Mouse (Mus musculus): ENCODE results near the gene Pced1b.

DNA sequence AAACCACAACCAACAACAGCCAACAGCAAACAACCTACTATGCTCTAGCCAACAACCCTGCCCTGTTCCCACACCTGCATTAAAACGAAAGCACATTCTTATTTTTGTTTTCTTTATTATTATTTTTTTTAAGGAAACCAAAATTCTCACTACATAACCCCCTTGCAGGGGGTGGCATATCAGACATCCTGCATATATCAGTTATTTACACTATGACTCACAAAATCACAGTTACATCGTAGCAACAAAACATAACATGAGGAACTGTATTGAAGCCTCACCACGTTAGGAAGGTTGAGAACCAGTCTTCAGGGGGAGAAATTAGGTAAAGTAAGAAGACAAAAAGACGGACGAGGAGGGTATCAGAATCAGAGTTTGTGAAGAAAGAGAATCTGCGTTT is 159.2 kb downstream of the Pced1b start:
- TF ChIP-seq POLR2A (IDR thresholded peaks at IDR 0.05; ENCODE audit: insufficient read depth, low read length) (no peak), CTCF (IDR thresholded peaks at IDR 0.05; ENCODE audit: low read depth, low read length) (no peak), EP300 (IDR thresholded peaks at IDR 0.05; ENCODE audit: insufficient read depth, low read depth, low read length) (no peak)
